Mouse (Mus musculus): ENCODE measurements at regions not wholly inside any gene's neighbourhood (a gene's known extent, or its start where the extent isn't known, plus 50 kb on each side); places are given as distances from the start of the nearest gene placed in this dataset.

- Histone ChIP-seq H3K4me1 (ENCODE audit: control insufficient read depth, insufficient read depth, low read length) (peaks cover 20% of the 10 kb centered on the region), H3K4me2 (ENCODE audit: low read depth, severe bottlenecking) (no peak overlapping the region), H3K9me3 (ENCODE audit: control insufficient read depth, low read length) (no peaks in the 10 kb centered on the region), H3K27me3 (ENCODE audit: control insufficient read depth, insufficient read depth, low read length) (no peaks in the 10 kb centered on the region), H3K9ac (ENCODE audit: low read length) (no peak overlapping the region), H3K4me3 (ENCODE audit: low read depth, low read length) (no peak overlapping the region), H3K36me3 (ENCODE audit: control insufficient read depth, insufficient read depth, low read length) (no peaks in the 10 kb centered on the region), H3K27ac (replicated peaks; ENCODE audit: low read depth, low read length) (no peak overlapping the region)
- WGBS = 17% methylated on average over 9 of the region's 9 CpGs
- DNase-seq (ENCODE audit: low spot score) = no peak
- ATAC-seq (ENCODE audit: insufficient number of reproducible peaks, low FRiP score, low TSS enrichment, low read depth) = 0 out of 2 replicates have a peak, but pooled peaks have one; percentile 16
These were observed 124.0 kb downstream of the Dact1 start for GRCm38 (mm10) chr12:71433549-71434200.

GRCm38 (mm10) chr12:71438254-71438653 lies 128.6 kb downstream of the Dact1 start:
- no peaks in the 10 kb centered on the region for H3K9me3 ChIP-seq (ENCODE audit: control insufficient read depth, low read length)
- no peak overlapping the region for H3K4me2 ChIP-seq (ENCODE audit: low read depth, severe bottlenecking)
- 29% methylated on average over 6 of the region's 6 CpGs for WGBS
- no peak overlapping the region for H3K9ac ChIP-seq (ENCODE audit: low read length)
- no peak for ATAC-seq (ENCODE audit: insufficient number of reproducible peaks, low FRiP score, low TSS enrichment, low read depth)
- DNase-seq (ENCODE audit: low spot score) = peak; percentile 49
- H3K4me1 ChIP-seq (ENCODE audit: control insufficient read depth, insufficient read depth, low read length) = peaks cover 11% of the 10 kb centered on the region
- no peaks in the 10 kb centered on the region for H3K36me3 ChIP-seq (ENCODE audit: control insufficient read depth, insufficient read depth, low read length)
- no peak overlapping the region for H3K4me3 ChIP-seq (ENCODE audit: low read depth, low read length)
- H3K27ac ChIP-seq (replicated peaks; ENCODE audit: low read depth, low read length) = no peak overlapping the region
- no peaks in the 10 kb centered on the region for H3K27me3 ChIP-seq (ENCODE audit: control insufficient read depth, insufficient read depth, low read length)

GRCm38 (mm10) chr12:71440863-71441262 lies 131.2 kb downstream of the Dact1 start:
- H3K4me1 ChIP-seq (ENCODE audit: control insufficient read depth, insufficient read depth, low read length) = peaks cover 4% of the 10 kb centered on the region
- no peaks in the 10 kb centered on the region for H3K9me3 ChIP-seq (ENCODE audit: control insufficient read depth, low read length)
- no peak for DNase-seq (ENCODE audit: low spot score)
- no peak overlapping the region for H3K4me3 ChIP-seq (ENCODE audit: low read depth, low read length)
- WGBS = 84% methylated on average over 3 of the region's 3 CpGs
- no peaks in the 10 kb centered on the region for H3K36me3 ChIP-seq (ENCODE audit: control insufficient read depth, insufficient read depth, low read length)
- ATAC-seq (ENCODE audit: insufficient number of reproducible peaks, low FRiP score, low TSS enrichment, low read depth) = no peak
- no peak overlapping the region for H3K27ac ChIP-seq (replicated peaks; ENCODE audit: low read depth, low read length)
- no peak overlapping the region for H3K9ac ChIP-seq (ENCODE audit: low read length)
- no peak overlapping the region for H3K4me2 ChIP-seq (ENCODE audit: low read depth, severe bottlenecking)
- H3K27me3 ChIP-seq (ENCODE audit: control insufficient read depth, insufficient read depth, low read length) = no peaks in the 10 kb centered on the region

- no peak for ATAC-seq (ENCODE audit: insufficient number of reproducible peaks, low FRiP score, low TSS enrichment, low read depth)
- Histone ChIP-seq H3K36me3 (ENCODE audit: control insufficient read depth, insufficient read depth, low read length) (no peaks in the 10 kb centered on the region), H3K9ac (ENCODE audit: low read length) (no peak overlapping the region), H3K27me3 (ENCODE audit: control insufficient read depth, insufficient read depth, low read length) (no peaks in the 10 kb centered on the region), H3K27ac (replicated peaks; ENCODE audit: low read depth, low read length) (no peak overlapping the region), H3K4me2 (ENCODE audit: low read depth, severe bottlenecking) (no peak overlapping the region), H3K9me3 (ENCODE audit: control insufficient read depth, low read length) (no peaks in the 10 kb centered on the region), H3K4me1 (ENCODE audit: control insufficient read depth, insufficient read depth, low read length) (peaks cover 4% of the 10 kb centered on the region), H3K4me3 (ENCODE audit: low read depth, low read length) (no peak overlapping the region)
- no peak for DNase-seq (ENCODE audit: low spot score)
- WGBS = 76% methylated on average over 5 of the region's 5 CpGs
These were observed 131.6 kb downstream of the Dact1 start for GRCm38 (mm10) chr12:71441272-71441671.

- Histone ChIP-seq H3K27ac (replicated peaks; ENCODE audit: low read depth, low read length) (no peak overlapping the region), H3K9me3 (ENCODE audit: control insufficient read depth, low read length) (no peaks in the 10 kb centered on the region), H3K27me3 (ENCODE audit: control insufficient read depth, insufficient read depth, low read length) (no peaks in the 10 kb centered on the region), H3K4me1 (ENCODE audit: control insufficient read depth, insufficient read depth, low read length) (0 out of 2 replicates have a peak, but pooled peaks cover 2% of the 10 kb centered on the region), H3K36me3 (ENCODE audit: control insufficient read depth, insufficient read depth, low read length) (no peaks in the 10 kb centered on the region), H3K9ac (ENCODE audit: low read length) (no peak overlapping the region), H3K4me3 (ENCODE audit: low read depth, low read length) (no peak overlapping the region), H3K4me2 (ENCODE audit: low read depth, severe bottlenecking) (no peak overlapping the region)
- DNase-seq (ENCODE audit: low spot score) (no peak), ATAC-seq (ENCODE audit: insufficient number of reproducible peaks, low FRiP score, low TSS enrichment, low read depth) (no peak)
- 87% methylated on average over 8 of the region's 8 CpGs for WGBS
These were observed 136.7 kb downstream of the Dact1 start for GRCm38 (mm10) chr12:71446177-71446891.

GRCm38 (mm10) chr12:71446892-71447268 lies 137.2 kb downstream of the Dact1 start:
- H3K36me3 ChIP-seq (ENCODE audit: control insufficient read depth, insufficient read depth, low read length) = no peaks in the 10 kb centered on the region
- H3K4me2 ChIP-seq (ENCODE audit: low read depth, severe bottlenecking) = no peak overlapping the region
- DNase-seq (ENCODE audit: low spot score) (no peak), ATAC-seq (ENCODE audit: insufficient number of reproducible peaks, low FRiP score, low TSS enrichment, low read depth) (no peak)
- no peak overlapping the region for H3K4me3 ChIP-seq (ENCODE audit: low read depth, low read length)
- H3K27ac ChIP-seq (replicated peaks; ENCODE audit: low read depth, low read length) = no peak overlapping the region
- WGBS = 37% methylated on average over 7 of the region's 7 CpGs
- H3K4me1 ChIP-seq (ENCODE audit: control insufficient read depth, insufficient read depth, low read length) = 0 out of 2 replicates have a peak, but pooled peaks cover 2% of the 10 kb centered on the region
- H3K9ac ChIP-seq (ENCODE audit: low read length) = no peak overlapping the region
- no peaks in the 10 kb centered on the region for H3K27me3 ChIP-seq (ENCODE audit: control insufficient read depth, insufficient read depth, low read length)
- H3K9me3 ChIP-seq (ENCODE audit: control insufficient read depth, low read length) = no peaks in the 10 kb centered on the region

GRCm38 (mm10) chr12:71449032-71449431 lies 139.3 kb downstream of the Dact1 start:
- 0 out of 2 replicates have a peak, but pooled peaks cover 2% of the 10 kb centered on the region for H3K4me1 ChIP-seq (ENCODE audit: control insufficient read depth, insufficient read depth, low read length)
- ATAC-seq (ENCODE audit: insufficient number of reproducible peaks, low FRiP score, low TSS enrichment, low read depth) (no peak), DNase-seq (ENCODE audit: low spot score) (no peak)
- 68% methylated on average over 3 of the region's 3 CpGs for WGBS
- no peak overlapping the region for H3K9ac ChIP-seq (ENCODE audit: low read length)
- no peak overlapping the region for H3K4me3 ChIP-seq (ENCODE audit: low read depth, low read length)
- no peak overlapping the region for H3K4me2 ChIP-seq (ENCODE audit: low read depth, severe bottlenecking)
- no peaks in the 10 kb centered on the region for H3K9me3 ChIP-seq (ENCODE audit: control insufficient read depth, low read length)
- no peak overlapping the region for H3K27ac ChIP-seq (replicated peaks; ENCODE audit: low read depth, low read length)
- H3K36me3 ChIP-seq (ENCODE audit: control insufficient read depth, insufficient read depth, low read length) = no peaks in the 10 kb centered on the region
- H3K27me3 ChIP-seq (ENCODE audit: control insufficient read depth, insufficient read depth, low read length) = no peaks in the 10 kb centered on the region

GRCm38 (mm10) chr12:71450128-71450527 lies 140.4 kb downstream of the Dact1 start:
- DNase-seq (ENCODE audit: low spot score) (no peak), ATAC-seq (ENCODE audit: insufficient number of reproducible peaks, low FRiP score, low TSS enrichment, low read depth) (no peak)
- Histone ChIP-seq H3K9ac (ENCODE audit: low read length) (no peak overlapping the region), H3K27ac (replicated peaks; ENCODE audit: low read depth, low read length) (peak overlapping the region; percentile 38; the same call in 1 of the 2 replicates), H3K9me3 (ENCODE audit: control insufficient read depth, low read length) (no peaks in the 10 kb centered on the region), H3K4me2 (ENCODE audit: low read depth, severe bottlenecking) (no peak overlapping the region), H3K4me1 (ENCODE audit: control insufficient read depth, insufficient read depth, low read length) (0 out of 2 replicates have a peak, but pooled peaks cover 2% of the 10 kb centered on the region), H3K36me3 (ENCODE audit: control insufficient read depth, insufficient read depth, low read length) (no peaks in the 10 kb centered on the region), H3K4me3 (ENCODE audit: low read depth, low read length) (no peak overlapping the region), H3K27me3 (ENCODE audit: control insufficient read depth, insufficient read depth, low read length) (no peaks in the 10 kb centered on the region)
- WGBS = 76% methylated on average over 4 of the region's 4 CpGs

Data from limb, embryonic 11.5 days (tissue).